Mouse (Mus musculus): ENCODE data around the gene Fancc. TPM values are rescaled to one million over a fixed set of nuclear protein-coding genes. Genes with fewer than 3 reads are reported as not detected.

Gene Fancc
- polyA plus RNA-seq, 1 experiment, result 8.1 TPM

GRCm38 (mm10) chr13:63262168-63262957, 234.7 kb downstream of the Fancc start:
- no peak overlapping the region for H3K4me3 ChIP-seq
- peaks cover 100% of the 10 kb centered on the region for H3K79me2 ChIP-seq (ENCODE audit: control insufficient read depth, insufficient read depth)
- H3ac ChIP-seq (ENCODE audit: control insufficient read depth, insufficient read length), result no peak overlapping the region
- H3K36me3 ChIP-seq (ENCODE audit: control insufficient read depth, insufficient read depth), result peaks cover 52% of the 10 kb centered on the region
- no peaks in the 10 kb centered on the region for H3K27me3 ChIP-seq (ENCODE audit: control insufficient read depth, insufficient read depth, insufficient read length)
- H3K4me2 ChIP-seq (ENCODE audit: low read depth), result no peak overlapping the region
- TF ChIP-seq POLR2AphosphoS2 (IDR thresholded peaks at IDR 0.05; ENCODE audit: insufficient read length, low read depth), result peak; percentile 64
- peak; percentile 9 for TF ChIP-seq POLR2A (IDR thresholded peaks at IDR 0.05; ENCODE audit: insufficient read length, low read depth)
- TF ChIP-seq SRF (IDR thresholded peaks at IDR 0.05; ENCODE audit: control insufficient read depth, insufficient read length, low read depth), result no peak

GRCm38 (mm10) chr13:63261676-63262075, 235.4 kb downstream of the Fancc start:
- Histone ChIP-seq H3ac (ENCODE audit: control insufficient read depth, insufficient read length) (no peak overlapping the region), H3K4me3 (no peak overlapping the region), H3K27me3 (ENCODE audit: control insufficient read depth, insufficient read depth, insufficient read length) (no peaks in the 10 kb centered on the region), H3K79me2 (ENCODE audit: control insufficient read depth, insufficient read depth) (peaks cover 100% of the 10 kb centered on the region), H3K4me2 (ENCODE audit: low read depth) (no peak overlapping the region), H3K36me3 (ENCODE audit: control insufficient read depth, insufficient read depth) (peaks cover 53% of the 10 kb centered on the region)
- TF ChIP-seq TCF3 (IDR thresholded peaks at IDR 0.05; ENCODE audit: insufficient read length, low read depth) (no peak), TCF12 (IDR thresholded peaks at IDR 0.05; ENCODE audit: insufficient read depth, poor library complexity, severe bottlenecking) (no peak), MYOG (IDR thresholded peaks at IDR 0.05; ENCODE audit: control insufficient read depth in 1 of 3, insufficient read depth in 1 of 3, insufficient read length in 2 of 3, low read depth in 2 of 3) (no peak), SRF (IDR thresholded peaks at IDR 0.05; ENCODE audit: control insufficient read depth, insufficient read length, low read depth) (no peak), POLR2A (IDR thresholded peaks at IDR 0.05; ENCODE audit: insufficient read length, low read depth) (no peak), MYOD1 (IDR thresholded peaks at IDR 0.05; ENCODE audit: control insufficient read depth in 1 of 3, insufficient read length in 2 of 3, low read depth in 2 of 3) (no peak), REST (IDR thresholded peaks at IDR 0.05; ENCODE audit: insufficient read depth, insufficient read length) (no peak), POLR2AphosphoS2 (IDR thresholded peaks at IDR 0.05; ENCODE audit: insufficient read length, low read depth) (no peak), MAX (IDR thresholded peaks at IDR 0.05; ENCODE audit: low read depth) (no peak), CEBPB (IDR thresholded peaks at IDR 0.05; ENCODE audit: insufficient read depth, poor library complexity, severe bottlenecking) (no peak), E2F4 (IDR thresholded peaks at IDR 0.05; ENCODE audit: insufficient read depth) (no peak), USF1 (IDR thresholded peaks at IDR 0.05; ENCODE audit: low read depth) (no peak)

- no peak overlapping the region for H3ac ChIP-seq (ENCODE audit: control insufficient read depth, insufficient read length)
- peak overlapping the region; percentile 19 for H3K4me2 ChIP-seq (ENCODE audit: low read depth)
- H3K79me2 ChIP-seq (ENCODE audit: control insufficient read depth, insufficient read depth), result peaks cover 100% of the 10 kb centered on the region
- no peaks in the 10 kb centered on the region for H3K27me3 ChIP-seq (ENCODE audit: control insufficient read depth, insufficient read depth, insufficient read length)
- H3K4me3 ChIP-seq, result no peak overlapping the region
- peaks cover 50% of the 10 kb centered on the region for H3K36me3 ChIP-seq (ENCODE audit: control insufficient read depth, insufficient read depth)
- TF ChIP-seq SRF (IDR thresholded peaks at IDR 0.05; ENCODE audit: control insufficient read depth, insufficient read length, low read depth) (no peak), POLR2AphosphoS2 (IDR thresholded peaks at IDR 0.05; ENCODE audit: insufficient read length, low read depth) (peak; percentile 40), POLR2A (IDR thresholded peaks at IDR 0.05; ENCODE audit: insufficient read length, low read depth) (peak; percentile 22)
These were observed 236.1 kb downstream of the Fancc start for GRCm38 (mm10) chr13:63260753-63261631.

- H3K27me3 ChIP-seq (ENCODE audit: control insufficient read depth, insufficient read depth, insufficient read length), result no peaks in the 10 kb centered on the region
- peak overlapping the region; percentile 19 for H3K4me2 ChIP-seq (ENCODE audit: low read depth)
- H3K4me3 ChIP-seq, result no peak overlapping the region
- no peak overlapping the region for H3ac ChIP-seq (ENCODE audit: control insufficient read depth, insufficient read length)
- TF ChIP-seq CEBPB (IDR thresholded peaks at IDR 0.05; ENCODE audit: insufficient read depth, poor library complexity, severe bottlenecking) (no peak), REST (IDR thresholded peaks at IDR 0.05; ENCODE audit: insufficient read depth, insufficient read length) (no peak), MYOG (IDR thresholded peaks at IDR 0.05; ENCODE audit: control insufficient read depth in 1 of 3, insufficient read depth in 1 of 3, insufficient read length in 2 of 3, low read depth in 2 of 3) (no peak), TCF3 (IDR thresholded peaks at IDR 0.05; ENCODE audit: insufficient read length, low read depth) (no peak), SRF (IDR thresholded peaks at IDR 0.05; ENCODE audit: control insufficient read depth, insufficient read length, low read depth) (no peak), TCF12 (IDR thresholded peaks at IDR 0.05; ENCODE audit: insufficient read depth, poor library complexity, severe bottlenecking) (no peak)
- peaks cover 45% of the 10 kb centered on the region for H3K36me3 ChIP-seq (ENCODE audit: control insufficient read depth, insufficient read depth)
- H3K79me2 ChIP-seq (ENCODE audit: control insufficient read depth, insufficient read depth), result peaks cover 100% of the 10 kb centered on the region
These were observed 236.9 kb downstream of the Fancc start for GRCm38 (mm10) chr13:63260133-63260532.

- Histone ChIP-seq H3ac (ENCODE audit: control insufficient read depth, insufficient read length) (no peak overlapping the region), H3K79me2 (ENCODE audit: control insufficient read depth, insufficient read depth) (peaks cover 100% of the 10 kb centered on the region), H3K36me3 (ENCODE audit: control insufficient read depth, insufficient read depth) (peaks cover 41% of the 10 kb centered on the region), H3K27me3 (ENCODE audit: control insufficient read depth, insufficient read depth, insufficient read length) (no peaks in the 10 kb centered on the region), H3K4me2 (ENCODE audit: low read depth) (peak overlapping the region; percentile 60), H3K4me3 (no peak overlapping the region)
- TF ChIP-seq E2F4 (IDR thresholded peaks at IDR 0.05; ENCODE audit: insufficient read depth) (no peak), TCF12 (IDR thresholded peaks at IDR 0.05; ENCODE audit: insufficient read depth, poor library complexity, severe bottlenecking) (no peak), TCF3 (IDR thresholded peaks at IDR 0.05; ENCODE audit: insufficient read length, low read depth) (no peak), POLR2A (IDR thresholded peaks at IDR 0.05; ENCODE audit: insufficient read length, low read depth) (no peak), MAX (IDR thresholded peaks at IDR 0.05; ENCODE audit: low read depth) (no peak), MYOD1 (IDR thresholded peaks at IDR 0.05; ENCODE audit: control insufficient read depth in 1 of 3, insufficient read length in 2 of 3, low read depth in 2 of 3) (no peak)
These were observed 238.4 kb downstream of the Fancc start for GRCm38 (mm10) chr13:63258671-63259070.

Measured in myocyte (in vitro differentiated cells).